Mouse (Mus musculus): ENCODE measurements at regions not wholly inside any gene's neighbourhood (a gene's known extent, or its start where the extent isn't known, plus 50 kb on each side); places are given as distances from the start of the nearest gene placed in this dataset.
"Not testable (repeated sequence)": the region's sequence is repeated elsewhere in the genome, so short reads cannot be mapped to it uniquely, and the experiment has no call there.

DNA sequence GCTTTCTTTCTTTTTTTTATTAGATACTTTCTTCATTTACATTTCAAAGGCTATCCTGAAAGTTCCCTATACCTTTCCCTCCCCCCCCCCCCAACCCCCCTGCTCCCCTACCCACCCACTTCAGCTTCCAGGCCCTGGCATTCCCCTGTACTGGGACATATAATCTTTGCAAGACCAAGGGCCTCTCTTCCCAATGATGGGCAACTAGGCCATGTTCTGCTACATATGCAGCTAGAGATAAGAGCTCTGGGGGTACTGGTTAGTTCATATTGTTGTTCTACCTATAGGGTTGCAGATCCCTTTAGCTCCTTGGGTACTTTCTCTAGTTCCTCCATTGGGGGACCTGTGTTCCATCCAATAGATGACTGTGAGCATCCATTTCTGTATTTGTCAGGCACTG lies 55.6 kb upstream of the Slc1a3 start:
- DNase-seq, result not testable (repeated sequence)

DNA sequence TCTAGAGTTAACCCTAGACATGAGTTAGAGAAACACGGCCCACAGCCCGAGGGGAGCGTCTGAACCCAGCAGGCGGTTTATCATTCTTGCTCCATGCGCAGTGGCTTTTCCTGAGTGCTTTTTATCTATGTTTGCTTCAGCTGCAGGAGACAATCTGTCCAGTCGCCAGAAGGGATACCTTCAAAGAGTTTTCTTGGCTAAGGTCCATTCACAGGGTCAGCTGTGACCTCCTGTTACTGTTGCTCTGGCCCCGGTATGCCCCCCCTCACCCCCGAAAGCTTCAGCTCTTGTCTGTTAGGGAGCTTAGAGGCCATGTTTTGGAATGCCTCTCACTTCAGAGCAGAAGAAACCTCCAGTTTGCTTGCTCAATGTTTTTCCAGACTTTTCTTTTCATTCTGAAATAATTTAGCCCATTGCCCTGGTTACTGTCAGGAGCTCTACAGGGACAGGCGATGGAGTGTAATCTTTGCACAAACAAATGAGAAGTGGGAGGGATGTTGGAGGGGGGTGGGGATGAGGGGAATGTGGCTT lies 51.2 kb upstream of the Slc1a3 start:
- DNase-seq, result no peak

DNA sequence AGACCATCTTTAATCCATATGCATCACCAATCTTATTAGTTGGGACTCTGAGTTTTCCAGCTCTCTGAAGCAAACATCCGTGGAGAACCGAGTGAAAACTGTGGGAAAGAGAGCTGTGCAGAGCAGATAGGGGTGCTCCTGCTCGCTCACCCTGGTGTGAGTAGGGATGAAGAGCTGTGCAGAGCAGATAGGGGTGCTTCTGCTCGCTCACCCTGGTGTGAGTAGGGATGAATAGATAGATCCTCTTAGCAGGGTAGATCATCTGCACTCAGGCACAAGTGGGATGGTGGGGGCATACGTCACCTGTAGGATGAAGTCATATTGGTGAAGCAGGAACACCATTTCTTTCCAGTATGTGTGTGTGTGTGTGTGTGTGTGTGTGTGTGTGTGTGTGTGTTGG lies 50.6 kb upstream of the Slc1a3 start:
- DNase-seq, result no peak
